Mouse (Mus musculus) gastrocnemius, postnatal 4 days (tissue): ENCODE measurements around the gene Ccr4. TPM values are rescaled to one million over a fixed set of nuclear protein-coding genes. Genes with fewer than 3 reads are reported as not detected.
"Not testable (repeated sequence)": the region's sequence is repeated elsewhere in the genome, so short reads cannot be mapped to it uniquely, and the experiment has no call there.

Experiments used
- DNase-seq, 2 experiments: peaks; one replicate each; pipeline ENCODE4 v3.0.0; 2021 to 2022; ENCODE audit warnings: low spot score in 2 of 2, mixed read lengths in 2 of 2
- total RNA-seq, 2 experiments: library from RNA; stranded (reverse); gene quantifications; 2 replicates each; pipeline ENCODE4 v1.2.3; 2021

The Ccr4 gene
- total RNA-seq, 2 experiments from 2014 or later: not detected

- DNase-seq: no peak
These were observed 20.4 kb upstream of the Ccr4 start for GRCm38 (mm10) chr9:114525073-114525633.

- DNase-seq: no peak
These were observed 17.8 kb upstream of the Ccr4 start for GRCm38 (mm10) chr9:114522501-114522900.

GRCm38 (mm10) chr9:114522041-114522440 is 17.3 kb upstream of the Ccr4 start:
- DNase-seq: no peak

- DNase-seq: not testable (repeated sequence)
These were observed 15.8 kb upstream of the Ccr4 start for GRCm38 (mm10) chr9:114520529-114520928.

- no peak for DNase-seq
These were observed 14.2 kb upstream of the Ccr4 start for GRCm38 (mm10) chr9:114518812-114519477.

GRCm38 (mm10) chr9:114517924-114518497 is 13.3 kb upstream of the Ccr4 start:
- DNase-seq: no peak

GRCm38 (mm10) chr9:114515364-114515763 is 10.6 kb upstream of the Ccr4 start, which contains the start of gene C130032M10Rik:
TSS of gene C130032M10Rik (plus strand) at chr9:114515697.
- DNase-seq: no peak

GRCm38 (mm10) chr9:114512831-114513230 is 8.1 kb upstream of the Ccr4 start:
- DNase-seq: no peak

- no peak for DNase-seq
These were observed 5.1 kb upstream of the Ccr4 start for GRCm38 (mm10) chr9:114509785-114510184.

- DNase-seq: no peak
These were observed 2.7 kb upstream of the Ccr4 start for GRCm38 (mm10) chr9:114507421-114507820.

- no peak for DNase-seq
These were observed 1.8 kb upstream of the Ccr4 start for GRCm38 (mm10) chr9:114506564-114506963.

GRCm38 (mm10) chr9:114502711-114503427 is 1.8 kb downstream of the Ccr4 start:
- no peak for DNase-seq

GRCm38 (mm10) chr9:114501913-114502312 is 2.8 kb downstream of the Ccr4 start:
- DNase-seq: no peak

- no peak for DNase-seq
These were observed 3.6 kb downstream of the Ccr4 start for GRCm38 (mm10) chr9:114501111-114501510.

GRCm38 (mm10) chr9:114499783-114500515 is 4.8 kb downstream of the Ccr4 start:
- peak; percentile 31 to 69 for DNase-seq

GRCm38 (mm10) chr9:114498218-114498617 is 6.5 kb downstream of the Ccr4 start:
- peak; percentile 77 to 88 for DNase-seq

- no peak for DNase-seq
These were observed 8.2 kb downstream of the Ccr4 start for GRCm38 (mm10) chr9:114496469-114496868.

GRCm38 (mm10) chr9:114487481-114488258 is 17.0 kb downstream of the Ccr4 start:
- DNase-seq: no peak

- DNase-seq: no peak
These were observed 17.9 kb downstream of the Ccr4 start for GRCm38 (mm10) chr9:114486808-114487207.

GRCm38 (mm10) chr9:114484771-114485170 is 19.9 kb downstream of the Ccr4 start:
- DNase-seq: no peak
